Mouse (Mus musculus) liver, embryonic 16.5 days (tissue): ENCODE measurements around the gene Ccdc107. TPM values are rescaled to one million over a fixed set of nuclear protein-coding genes. Genes with fewer than 3 reads are reported as not detected.

Experiments used
- ATAC-seq: fragments of 200-750 bp; cut with Nextera tagmentation; 2 replicates; pipeline ENCODE4 v1.8.0; 2017; ENCODE audit warnings: low read depth, mild to moderate bottlenecking, moderate number of reproducible peaks, moderate library complexity
- H3K27ac ChIP-seq: fragments of 300-500 bp; sonication (generic); 2 replicates; pipeline ENCODE4 v1.5.1; 2014; ENCODE audit warnings: mild to moderate bottlenecking, low read length
- H3K27me3 ChIP-seq: fragments of 300-500 bp; sonication (generic); 2 replicates; pipeline ENCODE4 v1.6.1; 2014; ENCODE audit warnings: low read depth, low read length, mixed read lengths; ENCODE audit not compliant: control insufficient read depth, insufficient read depth
- H3K36me3 ChIP-seq: fragments of 300-500 bp; sonication (generic); 2 replicates; pipeline ENCODE4 v1.6.1; 2014; ENCODE audit warnings: mild to moderate bottlenecking; ENCODE audit not compliant: control insufficient read depth, insufficient read depth
- H3K4me1 ChIP-seq: fragments of 300-500 bp; sonication (generic); 2 replicates; pipeline ENCODE4 v1.6.1; 2014; ENCODE audit warnings: low read depth, low read length, mixed read lengths; ENCODE audit not compliant: control insufficient read depth
- H3K4me2 ChIP-seq: fragments of 300-500 bp; sonication (generic); 2 replicates; pipeline ENCODE4 v1.6.1; 2014; ENCODE audit warnings: low read depth, low read length, mixed read lengths
- H3K4me3 ChIP-seq: fragments of 300-500 bp; sonication (generic); 2 replicates; pipeline ENCODE4 v1.5.1; 2014; ENCODE audit warnings: low read depth, mild to moderate bottlenecking, low read length
- H3K9ac ChIP-seq: fragments of 300-500 bp; sonication (generic); 2 replicates; pipeline ENCODE4 v1.6.1; 2014; ENCODE audit warnings: low read depth, low read length
- H3K9me3 ChIP-seq: fragments of 300-500 bp; sonication (generic); replicated peaks from 2 replicates; pipeline ENCODE4 v1.6.1; 2016; ENCODE audit warnings: low read length; ENCODE audit not compliant: control insufficient read depth
- WGBS: fragments of 180-500 bp; shearing (Covaris S2); extraction: QIAGEN DNeasy Blood & Tissue Kit; methylation state at CpG from one replicate; pipeline ENCODE4 v1.1.7; 2014; ENCODE audit not compliant: insufficient replicate concordance; 5-methylcytosine and 5-hydroxymethylcytosine counted together
- polyA plus RNA-seq: library from polyadenylated mRNA; unstranded; fragments of >200 nt; fragmentation: Nextera tagmentation; extraction: Ambion mirVana; gene quantifications from 2 replicates; pipeline ENCODE4 v1.2.1, GENCODE M21; 2015

The Ccdc107 gene
- polyA plus RNA-seq, 1 experiment from 2014 or later = 35.2 TPM

DNA sequence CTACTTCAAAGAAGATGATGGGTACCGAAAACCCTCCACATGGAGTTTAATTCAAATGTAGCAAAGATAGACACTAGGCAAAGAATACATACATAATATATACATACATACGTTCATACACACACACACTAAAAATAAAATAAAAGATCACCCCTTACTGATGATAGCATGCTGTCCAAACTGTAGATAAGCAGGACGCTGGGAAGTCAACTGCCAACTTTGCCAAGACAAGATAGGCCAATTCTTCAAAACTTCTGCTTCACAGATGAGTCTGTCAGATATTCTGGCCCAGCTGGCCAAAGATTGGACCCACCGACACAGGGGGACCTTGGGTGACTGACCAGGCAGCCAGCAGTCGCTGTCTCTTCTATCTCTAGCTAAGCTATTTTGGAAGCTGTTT is 29.6 kb upstream of the Ccdc107 start:
- Histone ChIP-seq H3K9ac (no peak overlapping the region), H3K27me3 (no peaks in the 10 kb centered on the region), H3K4me1 (no peaks in the 10 kb centered on the region), H3K9me3 (no peaks in the 10 kb centered on the region), H3K4me3 (no peak overlapping the region), H3K27ac (no peak overlapping the region), H3K4me2 (no peak overlapping the region), H3K36me3 (no peaks in the 10 kb centered on the region)
- WGBS = 49% methylated on average over 5 of the region's 5 CpGs
- ATAC-seq = no peak

DNA sequence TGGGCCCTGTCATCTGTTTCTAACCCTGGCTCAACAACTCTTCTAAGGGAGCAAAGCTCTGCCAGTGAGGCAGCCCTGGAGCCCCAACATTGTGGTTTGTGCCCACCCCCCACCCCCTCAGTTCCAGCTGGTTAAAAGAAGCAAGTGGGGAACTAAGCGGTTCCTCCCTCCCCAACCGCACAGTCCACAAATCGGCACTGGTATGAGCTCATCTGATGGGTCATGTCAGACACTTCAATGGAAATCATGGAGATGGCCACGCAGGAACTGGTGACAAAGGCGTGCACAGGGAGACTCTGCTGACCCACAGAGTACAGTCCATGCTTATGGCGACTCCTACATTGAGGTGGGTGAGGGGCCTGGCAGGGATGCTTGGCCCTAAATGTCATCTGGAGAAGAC is 26.8 kb upstream of the Ccdc107 start:
- 43% methylated on average over 6 of the region's 6 CpGs for WGBS
- no peak overlapping the region for H3K27ac ChIP-seq
- H3K4me2 ChIP-seq = no peak overlapping the region
- no peaks in the 10 kb centered on the region for H3K36me3 ChIP-seq
- no peaks in the 10 kb centered on the region for H3K27me3 ChIP-seq
- H3K4me3 ChIP-seq = no peak overlapping the region
- ATAC-seq = no peak
- no peak overlapping the region for H3K9ac ChIP-seq
- no peaks in the 10 kb centered on the region for H3K4me1 ChIP-seq
- H3K9me3 ChIP-seq = no peaks in the 10 kb centered on the region

DNA sequence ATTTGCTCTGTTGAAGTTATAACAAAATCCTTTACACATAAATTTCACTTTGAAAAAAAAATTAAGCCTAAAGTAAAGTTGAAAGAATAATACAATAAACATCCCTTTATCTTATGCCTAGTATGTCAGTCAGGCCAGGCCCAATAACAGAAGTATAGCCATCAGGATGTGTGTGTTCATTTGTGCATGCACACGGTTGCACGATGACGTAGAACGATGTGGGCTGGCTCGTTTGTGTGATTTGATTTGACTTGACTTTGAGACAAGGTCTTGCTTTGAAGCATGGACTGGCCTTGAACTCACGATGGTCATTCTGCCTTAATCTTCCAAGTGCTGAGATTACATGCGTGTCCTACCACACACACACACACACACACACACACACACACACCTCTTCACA is 25.8 kb upstream of the Ccdc107 start:
- Histone ChIP-seq H3K4me2 (no peak overlapping the region), H3K27me3 (no peaks in the 10 kb centered on the region), H3K4me3 (no peak overlapping the region), H3K9me3 (no peaks in the 10 kb centered on the region), H3K9ac (no peak overlapping the region), H3K27ac (no peak overlapping the region), H3K4me1 (no peaks in the 10 kb centered on the region), H3K36me3 (no peaks in the 10 kb centered on the region)
- ATAC-seq = no peak
- 74% methylated on average over 7 of the region's 7 CpGs for WGBS

DNA sequence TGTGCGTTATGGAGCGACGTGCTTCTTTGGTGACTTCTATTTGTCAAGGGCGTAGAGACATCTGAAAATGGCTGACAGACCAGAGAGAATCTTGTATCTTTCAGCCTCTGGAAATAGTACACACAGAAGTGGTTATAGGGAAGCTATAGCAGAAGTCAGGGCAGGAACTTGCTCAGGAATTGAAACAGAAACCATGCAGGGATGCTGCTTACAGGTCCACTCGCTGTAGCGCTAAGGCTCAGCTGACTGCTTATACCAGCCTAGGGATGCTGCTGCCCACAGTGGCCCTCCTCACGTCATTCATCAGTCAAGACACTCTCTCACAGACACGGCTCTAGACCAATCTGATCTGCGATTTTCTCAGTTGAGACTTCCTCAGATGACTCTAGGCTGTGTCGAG is 22.4 kb upstream of the Ccdc107 start:
- Histone ChIP-seq H3K4me2 (no peak overlapping the region), H3K9ac (no peak overlapping the region), H3K36me3 (no peaks in the 10 kb centered on the region), H3K27ac (no peak overlapping the region), H3K27me3 (no peaks in the 10 kb centered on the region), H3K9me3 (no peaks in the 10 kb centered on the region), H3K4me3 (no peak overlapping the region), H3K4me1 (no peaks in the 10 kb centered on the region)
- ATAC-seq = no peak
- 76% methylated on average over 10 of the region's 10 CpGs for WGBS

DNA sequence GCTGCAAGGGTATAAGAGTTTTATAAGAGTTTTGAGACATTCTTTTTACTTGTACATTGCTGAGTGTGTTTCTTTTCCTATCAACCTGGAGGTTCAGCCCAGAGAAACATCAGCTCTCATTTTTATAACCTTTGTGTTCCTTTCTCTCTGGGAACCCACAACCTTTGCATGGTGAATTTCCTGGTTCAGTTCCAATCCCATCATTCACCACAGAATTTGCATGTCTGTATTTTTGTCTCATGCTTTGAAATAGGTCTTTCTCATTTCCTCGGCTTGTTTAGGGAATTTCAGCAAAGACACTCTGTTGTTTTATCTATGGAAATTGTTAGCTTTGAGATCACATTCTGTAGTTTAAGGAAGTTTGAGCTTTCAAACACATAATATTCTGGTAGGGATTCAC is 19.1 kb upstream of the Ccdc107 start:
- Histone ChIP-seq H3K4me1 (peaks cover 3% of the 10 kb centered on the region; the same call in 1 of the 2 replicates), H3K9ac (no peak overlapping the region), H3K36me3 (no peaks in the 10 kb centered on the region), H3K27ac (no peak overlapping the region), H3K27me3 (no peaks in the 10 kb centered on the region), H3K9me3 (no peaks in the 10 kb centered on the region), H3K4me2 (no peak overlapping the region), H3K4me3 (no peak overlapping the region)
- ATAC-seq = no peak
- 48% methylated on average over 1 of the region's 1 CpGs for WGBS

DNA sequence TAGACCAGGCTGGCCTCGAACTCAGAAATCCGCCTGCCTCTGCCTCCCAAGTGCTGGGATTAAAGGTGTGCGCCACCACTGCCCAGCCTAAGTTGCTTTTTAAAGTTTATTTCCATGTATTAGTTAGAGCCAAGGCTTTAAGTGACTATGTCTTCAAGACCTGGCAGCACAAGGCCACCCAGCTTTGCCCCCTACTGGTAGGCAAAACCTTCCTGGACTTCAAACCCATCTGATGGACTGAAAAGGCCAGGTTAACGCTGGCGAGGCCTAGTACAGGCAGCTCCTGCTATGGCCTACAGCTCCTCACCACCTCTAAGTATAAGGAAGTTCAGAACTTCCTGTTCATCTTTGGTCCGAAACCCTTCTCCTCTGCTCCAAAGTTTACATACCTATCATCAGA is 16.1 kb upstream of the Ccdc107 start:
- no peaks in the 10 kb centered on the region for H3K36me3 ChIP-seq
- no peaks in the 10 kb centered on the region for H3K27me3 ChIP-seq
- 61% methylated on average over 6 of the region's 6 CpGs for WGBS
- H3K4me2 ChIP-seq = no peak overlapping the region
- H3K27ac ChIP-seq = no peak overlapping the region
- no peak overlapping the region for H3K4me3 ChIP-seq
- H3K4me1 ChIP-seq = peaks cover 4% of the 10 kb centered on the region; the same call in 1 of the 2 replicates
- no peaks in the 10 kb centered on the region for H3K9me3 ChIP-seq
- no peak for ATAC-seq
- no peak overlapping the region for H3K9ac ChIP-seq

DNA sequence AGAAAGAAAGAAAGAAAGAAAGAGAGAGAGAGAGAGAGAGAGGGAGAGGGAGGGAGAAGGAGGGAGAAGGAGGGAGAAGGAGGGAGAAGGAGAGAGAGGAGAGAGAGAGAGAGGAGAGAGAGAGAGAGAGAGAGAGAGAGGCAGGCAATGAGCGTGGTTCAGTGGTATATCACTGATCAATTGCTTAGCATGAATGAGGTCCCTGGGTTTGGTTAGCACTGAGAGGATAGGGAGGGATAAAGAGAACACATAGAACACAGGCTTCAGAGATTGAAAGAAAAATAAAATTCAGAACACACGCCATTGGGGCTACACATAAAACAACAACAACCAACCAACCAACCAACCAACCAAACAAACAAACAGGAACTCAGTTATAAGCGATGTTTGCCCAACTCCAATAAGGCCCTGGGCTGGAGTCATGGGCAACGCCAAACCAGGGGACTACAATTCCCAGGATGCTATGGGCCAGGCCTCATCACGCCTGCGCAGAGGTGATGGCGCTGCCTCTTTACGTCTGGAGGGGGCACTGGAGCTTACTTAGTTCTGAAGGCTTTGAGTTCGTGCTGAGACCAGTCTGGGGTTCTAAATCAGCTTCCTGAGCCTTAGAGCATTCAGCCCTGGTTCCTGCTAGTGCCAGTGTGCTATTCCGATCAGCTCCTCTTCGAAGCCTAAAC is 14.7 kb upstream of the Ccdc107 start:
- Histone ChIP-seq H3K4me2 (peak overlapping the region; percentile 62), H3K36me3 (no peaks in the 10 kb centered on the region), H3K4me1 (peaks cover 4% of the 10 kb centered on the region; the same call in 1 of the 2 replicates), H3K27ac (no peak overlapping the region), H3K9ac (peak overlapping the region; percentile 59), H3K9me3 (no peaks in the 10 kb centered on the region), H3K27me3 (no peaks in the 10 kb centered on the region), H3K4me3 (peak overlapping the region; percentile 54)
- 12% methylated on average over 11 of the region's 11 CpGs for WGBS
- peak; percentile 93 for ATAC-seq

DNA sequence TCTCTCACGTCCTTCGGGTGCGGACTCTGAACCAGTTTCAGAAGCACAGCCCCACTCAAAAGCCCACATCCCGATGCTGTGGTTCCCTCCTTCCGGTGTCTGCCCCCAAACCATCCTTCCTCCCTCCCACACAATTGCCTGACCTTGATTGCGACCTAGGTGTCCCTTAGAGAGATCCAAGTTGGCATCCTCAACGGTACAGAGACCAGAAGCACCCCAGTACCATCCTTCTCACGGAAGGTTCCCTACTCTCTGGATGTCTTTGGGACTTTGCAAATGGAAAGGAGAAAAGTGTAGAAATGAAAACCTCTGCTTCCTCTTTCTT is 14.2 kb upstream of the Ccdc107 start:
- WGBS = 24% methylated on average over 8 of the region's 8 CpGs
- H3K4me3 ChIP-seq = peak overlapping the region; percentile 54
- ATAC-seq = no peak; the same call in 1 of the 2 replicates
- peak overlapping the region; percentile 62 for H3K4me2 ChIP-seq
- no peaks in the 10 kb centered on the region for H3K27me3 ChIP-seq
- no peak overlapping the region for H3K27ac ChIP-seq
- no peaks in the 10 kb centered on the region for H3K9me3 ChIP-seq
- peaks cover 4% of the 10 kb centered on the region; the same call in 1 of the 2 replicates for H3K4me1 ChIP-seq
- no peaks in the 10 kb centered on the region for H3K36me3 ChIP-seq
- peak overlapping the region; percentile 59 for H3K9ac ChIP-seq

DNA sequence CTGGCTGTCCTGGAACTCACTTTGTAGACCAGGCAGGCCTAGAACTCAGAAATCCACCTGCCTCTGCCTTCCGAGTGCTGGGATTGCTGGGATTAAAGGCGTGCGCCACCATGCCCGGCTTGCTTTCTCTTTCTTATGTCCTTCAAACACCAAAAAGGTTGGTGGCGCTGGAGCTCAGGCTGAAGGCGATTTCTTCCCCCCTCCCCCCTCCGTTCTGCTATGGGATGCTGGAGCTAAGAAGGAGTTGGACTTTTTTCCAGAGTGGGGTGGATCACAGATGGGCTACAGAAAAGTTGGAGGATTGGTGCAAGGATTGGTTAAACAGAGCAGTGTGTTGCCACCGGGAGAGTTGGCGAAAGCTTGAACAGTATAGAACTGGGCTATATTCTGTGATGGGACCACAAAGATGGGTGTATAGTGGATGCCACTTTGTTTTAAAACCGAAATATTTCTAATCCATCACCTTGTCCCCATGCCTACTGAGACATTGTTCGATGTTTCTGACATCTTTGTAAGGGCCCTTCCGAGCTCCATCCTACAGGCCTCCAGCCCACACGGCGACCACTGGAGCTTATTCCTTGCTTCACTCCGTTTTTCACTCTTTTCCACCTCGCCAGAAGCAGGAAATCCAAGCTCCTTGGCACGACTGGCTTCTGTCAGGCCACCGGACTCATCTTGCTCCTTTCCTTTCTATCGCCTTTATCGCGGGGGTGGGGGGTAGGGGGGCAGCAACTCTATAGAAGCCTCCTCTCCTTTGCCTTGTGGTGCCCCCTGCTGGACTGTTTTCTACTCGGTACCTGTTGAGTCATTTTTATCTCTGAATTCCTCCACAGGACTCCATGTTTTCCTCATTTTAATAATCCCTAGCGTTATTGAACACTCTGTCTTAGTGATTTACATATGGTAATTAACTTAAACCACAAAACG is 13.5 kb upstream of the Ccdc107 start:
- H3K4me2 ChIP-seq = peak overlapping the region; percentile 37
- no peak for ATAC-seq
- no peaks in the 10 kb centered on the region for H3K27me3 ChIP-seq
- H3K36me3 ChIP-seq = no peaks in the 10 kb centered on the region
- no peaks in the 10 kb centered on the region for H3K9me3 ChIP-seq
- H3K9ac ChIP-seq = no peak overlapping the region
- peaks cover 4% of the 10 kb centered on the region; the same call in 1 of the 2 replicates for H3K4me1 ChIP-seq
- WGBS = 38% methylated on average over 24 of the region's 24 CpGs
- no peak overlapping the region for H3K4me3 ChIP-seq
- no peak overlapping the region for H3K27ac ChIP-seq
